In genomic region chr10:80403044-80403692, GRCm38 (mm10) we compare ENCODE assay signal across 8 mouse cellular contexts. TPM values are rescaled to one million over a fixed set of nuclear protein-coding genes. Genes with fewer than 3 reads are reported as not detected.
DNase-seq lines count a peak whose midpoint lies in the region; ATAC-seq and TF ChIP-seq lines count a peak whose summit lies in the region.

No protein-coding gene starts in this region.

- ATAC-seq in kidney, embryonic 14.5 days (ENCODE audit: low FRiP score, low TSS enrichment), result no peak

- no peak overlapping the region for H3K4me2 ChIP-seq in kidney, embryonic 14.5 days (replicated peaks; ENCODE audit: low read depth, low read length)

- intact Hi-C loops in gastrocnemius, postnatal 36 days (cut with DNase I), result no loop called here
- intact Hi-C loops in left cerebral cortex, postnatal 14 days (cut with DNase I), result no loop called here

- 90% methylated on average over 4 of the region's 4 CpGs for WGBS in kidney, embryonic 14.5 days
- WGBS in bone marrow, adult 2 months, result 91% methylated on average over 4 of the region's 4 CpGs

- no peaks in the 10 kb centered on the region for H3K27me3 ChIP-seq in kidney, embryonic 14.5 days (ENCODE audit: control insufficient read depth, insufficient read depth, low read length)

- peaks cover 28% of the 10 kb centered on the region for H3K36me3 ChIP-seq in kidney, embryonic 14.5 days (ENCODE audit: control insufficient read depth, insufficient read depth, low read length)
- peaks cover 27% of the 10 kb centered on the region for H3K36me3 ChIP-seq in ES-E14 (ENCODE audit: control insufficient read depth, insufficient read depth, low read length, poor library complexity, severe bottlenecking)

- no peaks in the 10 kb centered on the region for H3K9me3 ChIP-seq in kidney, embryonic 14.5 days (ENCODE audit: control insufficient read depth, low read length)
- no peaks in the 10 kb centered on the region for H3K9me3 ChIP-seq in ES-E14 (ENCODE audit: control insufficient read depth, insufficient read depth, low read depth, low read length)

- H3K9ac ChIP-seq in kidney, embryonic 14.5 days (ENCODE audit: low read depth, low read length), result no peak overlapping the region
- H3K9ac ChIP-seq in ES-E14 (ENCODE audit: insufficient read depth, low read depth, low read length, poor library complexity, severe bottlenecking), result no peak overlapping the region

- in situ Hi-C loops in ES-E14 (cut with MboI; ENCODE audit: low sequenced_read_pairs in 2 of 2, unreplicated experiment in 2 of 2), result no loop called here

- peak; percentile 32 for DNase-seq in kidney, adult 11 months
- peak; percentile 62 for DNase-seq in ES-E14 (ENCODE audit: low read depth, low spot score)
- peak; percentile 67 for DNase-seq in lung, postnatal 36 days
- DNase-seq in gastrocnemius, postnatal 36 days, result no peak
- DNase-seq in left cerebral cortex, postnatal 14 days (ENCODE audit: low spot score in 2 of 2), result no peak
- DNase-seq in right cerebral cortex, postnatal 4 days, result no peak

- no peak overlapping the region for H3K4me3 ChIP-seq in kidney, embryonic 14.5 days (ENCODE audit: low read length)
- no peak overlapping the region for H3K4me3 ChIP-seq in ES-E14 (ENCODE audit: insufficient read depth in 1 of 2, low read depth in 1 of 2, low read length in 2 of 2, poor library complexity in 1 of 2, severe bottlenecking in 1 of 2)
- H3K4me3 ChIP-seq in bone marrow, adult 2 months (replicated peaks; ENCODE audit: control insufficient read depth, low read depth, low read length), result no peak overlapping the region

- H3K4me1 ChIP-seq in kidney, embryonic 14.5 days (ENCODE audit: control insufficient read depth, insufficient read depth, low read length), result peaks cover 23% of the 10 kb centered on the region
- H3K4me1 ChIP-seq in ES-E14 (ENCODE audit: control insufficient read depth in 2 of 2, insufficient read depth in 2 of 2, low read length in 2 of 2, poor library complexity in 1 of 2), result peaks cover 0 to 12% of the 10 kb centered on the region in 2 experiments; a peak in 2 of 4 replicates
- H3K4me1 ChIP-seq in bone marrow, adult 2 months (ENCODE audit: control insufficient read depth, insufficient read depth, low read length), result peaks cover 10% of the 10 kb centered on the region

- no peak overlapping the region for H3K27ac ChIP-seq in kidney, embryonic 14.5 days (ENCODE audit: low read depth, low read length)
- no peak overlapping the region for H3K27ac ChIP-seq in ES-E14 (ENCODE audit: insufficient read depth, low read depth, low read length, poor library complexity, severe bottlenecking)
- no peak overlapping the region for H3K27ac ChIP-seq in bone marrow, adult 2 months (ENCODE audit: control insufficient read depth, insufficient read depth, low read depth, low read length, poor library complexity)

- TF ChIP-seq CTCF in bone marrow, adult 2 months (IDR thresholded peaks at IDR 0.05; ENCODE audit: control insufficient read depth, insufficient read depth, low read length), result peak; percentile 68; the same call in 1 of the 2 replicates

- no peak for TF ChIP-seq POLR2A in bone marrow, adult 2 months (IDR thresholded peaks at IDR 0.05; ENCODE audit: borderline replicate concordance, control insufficient read depth, low read depth, low read length)

TF ChIP-seq in ES-E14, 5 proteins besides CTCF, POLR2A, EP300 and RAD21:
- TF ChIP-seq MAFK (IDR thresholded peaks at IDR 0.05; ENCODE audit: insufficient read depth, low read depth, low read length) (no peak), HCFC1 (IDR thresholded peaks at IDR 0.05; ENCODE audit: borderline replicate concordance, insufficient read depth, low read length) (peak; percentile 44; the same call in 1 of the 2 replicates)

RNA-seq across cellular contexts. Expression of gene Uqcr11, which starts 3.5 kb away (rescaled TPM):
- 806 and 1,046 TPM in 2 replicates for polyA plus RNA-seq in kidney, embryonic 14.5 days (2014; fragmentation: Nextera tagmentation; extraction: Ambion mirVana)
- 995 and 1,362 TPM in 2 replicates for total RNA-seq in ES-E14 (2012; rRNA removed)
- polyA plus RNA-seq in bone marrow, adult 2 months (2011; ENCODE audit: insufficient read depth, insufficient read length, low replicate concordance, missing spikeins), result 190 and 222 TPM in 2 replicates
- total RNA-seq in gastrocnemius, postnatal 36 days (2021), result 100 to 1,000 TPM; 825 to 866 TPM
- 100 to 1,000 TPM; 587 to 604 TPM for total RNA-seq in left cerebral cortex, postnatal 14 days (2021)

RNA-seq across cellular contexts. Expression of gene Mbd3, which starts 3.8 kb away (rescaled TPM):
- 248 and 270 TPM in 2 replicates for polyA plus RNA-seq in kidney, embryonic 14.5 days (2014; fragmentation: Nextera tagmentation; extraction: Ambion mirVana)
- total RNA-seq in ES-E14 (2012; rRNA removed), result 131 and 134 TPM in 2 replicates
- polyA plus RNA-seq in bone marrow, adult 2 months (2011; ENCODE audit: insufficient read depth, insufficient read length, low replicate concordance, missing spikeins), result 53.0 and 82.0 TPM in 2 replicates
- total RNA-seq in gastrocnemius, postnatal 36 days (2021), result 10 to 100 TPM; 95.1 to 99.9 TPM
- total RNA-seq in left cerebral cortex, postnatal 14 days (2021), result 100 to 1,000 TPM; 122 to 134 TPM

RNA-seq across cellular contexts. Expression of gene Mex3d, which starts 15.7 kb away (rescaled TPM):
- polyA plus RNA-seq in kidney, embryonic 14.5 days (2014; fragmentation: Nextera tagmentation; extraction: Ambion mirVana), result 8.7 and 14.6 TPM in 2 replicates
- 27.1 and 28.9 TPM in 2 replicates for total RNA-seq in ES-E14 (2012; rRNA removed)
- polyA plus RNA-seq in bone marrow, adult 2 months (2011; ENCODE audit: insufficient read depth, insufficient read length, low replicate concordance, missing spikeins), result 1.4 and 1.7 TPM in 2 replicates
- 1 to 10 TPM; 3.4 to 4.5 TPM for total RNA-seq in gastrocnemius, postnatal 36 days (2021)
- 10 to 100 TPM; 19.9 to 24.1 TPM for total RNA-seq in left cerebral cortex, postnatal 14 days (2021)

RNA-seq across cellular contexts. Expression of gene Tcf3, which starts 30.3 kb away (rescaled TPM):
- 134 and 162 TPM in 2 replicates for polyA plus RNA-seq in kidney, embryonic 14.5 days (2014; fragmentation: Nextera tagmentation; extraction: Ambion mirVana)
- total RNA-seq in ES-E14 (2012; rRNA removed), result 90.9 and 108 TPM in 2 replicates
- polyA plus RNA-seq in bone marrow, adult 2 months (2011; ENCODE audit: insufficient read depth, insufficient read length, low replicate concordance, missing spikeins), result 70.7 and 138 TPM in 2 replicates
- 10 to 100 TPM; 11.0 to 12.0 TPM for total RNA-seq in gastrocnemius, postnatal 36 days (2021)
- 10 to 100 TPM; 26.6 to 29.1 TPM for total RNA-seq in left cerebral cortex, postnatal 14 days (2021)

RNA-seq across cellular contexts. Expression of gene Plk5, which starts 46.9 kb away (rescaled TPM):
- polyA plus RNA-seq in kidney, embryonic 14.5 days (2014; fragmentation: Nextera tagmentation; extraction: Ambion mirVana), result 0.62 and 0.66 TPM in 2 replicates
- total RNA-seq in ES-E14 (2012; rRNA removed), result 6.0 and 17.4 TPM in 2 replicates
- 2.2 TPM in 1 of 2 replicates, not detected in the other for polyA plus RNA-seq in bone marrow, adult 2 months (2011; ENCODE audit: insufficient read depth, insufficient read length, low replicate concordance, missing spikeins)
- total RNA-seq in gastrocnemius, postnatal 36 days (2021), result under 1 TPM; 0.15 to 0.20 TPM
- total RNA-seq in left cerebral cortex, postnatal 14 days (2021), result 10 to 100 TPM in 1 of 2 experiments, 1 to 10 TPM in 1; 7.6 to 10.6 TPM

Comparison
In these comparisons a context has a peak if more than half of its experiments do, and no peak if none do; other contexts are left out.
1. DNase-seq: peak in kidney, adult 11 months (single experiment), ES-E14 (single experiment) and lung, postnatal 36 days (single experiment); none in gastrocnemius, postnatal 36 days (0 of 2), left cerebral cortex, postnatal 14 days (0 of 2) and right cerebral cortex, postnatal 4 days (single experiment).